In genomic region chr9:101694054-101694453, GRCm38 (mm10) we compare ENCODE assay signal across 12 mouse cellular contexts.
"Had no signal": no experiment of that assay in that cellular context is flagged by ENCODE, and none has a peak within 500 bp of the region (broad histone marks: within the 10 kb centered on the region; RNA-seq: fewer than 3 reads in every experiment).

No protein-coding gene starts in this region.

- DNase-seq: left cerebral cortex, postnatal 4 days; liver; liver, embryonic 13.5 days; liver, postnatal 0 days; lung, adult 18-20 months; lung, adult 2 months; lung, embryonic 14.5 days; lung, postnatal 10 days; lung, postnatal 14 days; lung, postnatal 36 days; lung, postnatal 4 days; midbrain, embryonic 14.5 days had no signal
